Mouse (Mus musculus): Measurements from ENCODE around the gene Crisp4.

Gene Crisp4

GRCm38 (mm10) chr1:18145802-18146201 is at the start of gene Crisp4:
Gene Crisp4 (minus strand): TSS chr1:18145902.
- DNase-seq (ENCODE audit: low read depth, low spot score): no peak

- no peak for DNase-seq (ENCODE audit: low read depth, low spot score)
Observed at GRCm38 (mm10) chr1:18191719-18192118, 46.0 kb upstream of the Crisp4 start.

GRCm38 (mm10) chr1:18190714-18191712 is 45.3 kb upstream of the Crisp4 start:
- DNase-seq (ENCODE audit: low read depth, low spot score): no peak

- no peak for DNase-seq (ENCODE audit: low read depth, low spot score)
Observed at GRCm38 (mm10) chr1:18181167-18181566, 35.5 kb upstream of the Crisp4 start.

- DNase-seq (ENCODE audit: low read depth, low spot score): no peak
Observed at GRCm38 (mm10) chr1:18170573-18170972, 24.9 kb upstream of the Crisp4 start.

- no peak for DNase-seq (ENCODE audit: low read depth, low spot score)
Observed at GRCm38 (mm10) chr1:18168261-18168660, 22.6 kb upstream of the Crisp4 start.

- no peak for DNase-seq (ENCODE audit: low read depth, low spot score)
Observed at GRCm38 (mm10) chr1:18159082-18159481, 13.4 kb upstream of the Crisp4 start.

GRCm38 (mm10) chr1:18148211-18148610 is 2.5 kb upstream of the Crisp4 start:
- no peak for DNase-seq (ENCODE audit: low read depth, low spot score)

GRCm38 (mm10) chr1:18131691-18132090 is 14.0 kb downstream of the Crisp4 start:
- no peak for DNase-seq (ENCODE audit: low read depth, low spot score)

- no peak for DNase-seq (ENCODE audit: low read depth, low spot score)
Observed at GRCm38 (mm10) chr1:18129983-18130382, 15.7 kb downstream of the Crisp4 start.

GRCm38 (mm10) chr1:18106720-18107355 is 38.9 kb downstream of the Crisp4 start:
- no peak for DNase-seq (ENCODE audit: low read depth, low spot score)

- DNase-seq (ENCODE audit: low read depth, low spot score): no peak
Observed at GRCm38 (mm10) chr1:18105866-18106529, 39.7 kb downstream of the Crisp4 start.

- DNase-seq (ENCODE audit: low read depth, low spot score): no peak
Observed at GRCm38 (mm10) chr1:18105029-18105865, 40.5 kb downstream of the Crisp4 start.

Data from retina, adult 2 months (tissue).